Mouse (Mus musculus) bone marrow macrophage, adult 2 months (primary cell): ENCODE data around the gene Flii.

Source experiments
- CTCF ChIP-seq: IDR thresholded peaks from 2 replicates; pipeline ENCODE4 v1.5.1; 2012; ENCODE audit warnings: low read depth, mild to moderate bottlenecking, low read length, moderate library complexity
- POLR2A ChIP-seq: IDR thresholded peaks from 2 replicates; pipeline ENCODE4 v1.6.1; 2012; ENCODE audit warnings: mild to moderate bottlenecking, low read depth, low read length, borderline replicate concordance

DNA sequence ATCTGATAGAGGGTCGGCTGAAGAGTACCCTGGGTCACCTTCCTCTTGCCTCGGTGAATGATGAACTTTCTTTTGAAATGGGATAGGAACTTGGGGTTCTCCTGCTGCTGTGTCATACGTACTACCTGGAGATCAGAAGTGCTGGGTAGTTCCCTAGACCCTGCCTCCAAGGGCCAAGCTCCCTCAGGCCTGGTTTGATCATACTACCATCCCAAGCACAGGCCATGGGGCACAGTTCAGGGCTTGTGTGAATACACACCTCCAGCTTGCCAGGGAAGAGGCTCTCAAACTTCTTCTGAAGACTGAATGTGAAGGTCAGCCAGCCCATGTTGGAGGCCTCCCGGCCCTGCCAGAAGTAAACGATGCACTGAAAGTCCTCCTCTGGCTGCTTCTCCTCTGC, 11.2 kb downstream of the Flii start:
- TF ChIP-seq POLR2A, result no peak
- no peak for TF ChIP-seq CTCF
